Mouse (Mus musculus) cortical plate, adult 2 months (tissue): ENCODE measurements at regions not wholly inside any gene's neighbourhood (a gene's known extent, or its start where the extent isn't known, plus 50 kb on each side); places are given as distances from the start of the nearest gene placed in this dataset.

ENCODE experiments used
- CTCF ChIP-seq: fragments of 200-500 bp; IDR thresholded peaks from 2 replicates; pipeline ENCODE4 v1.5.1; 2011; ENCODE audit warnings: mild to moderate bottlenecking, control low read depth, low read length; ENCODE audit not compliant: insufficient read depth; ENCODE audit errors: extremely low read depth
- POLR2A ChIP-seq: fragments of 200-500 bp; IDR thresholded peaks from 2 replicates; pipeline ENCODE4 v1.6.1; 2011; ENCODE audit warnings: mild to moderate bottlenecking, low read length, control low read depth; ENCODE audit not compliant: insufficient read depth; ENCODE audit errors: extremely low read depth

DNA sequence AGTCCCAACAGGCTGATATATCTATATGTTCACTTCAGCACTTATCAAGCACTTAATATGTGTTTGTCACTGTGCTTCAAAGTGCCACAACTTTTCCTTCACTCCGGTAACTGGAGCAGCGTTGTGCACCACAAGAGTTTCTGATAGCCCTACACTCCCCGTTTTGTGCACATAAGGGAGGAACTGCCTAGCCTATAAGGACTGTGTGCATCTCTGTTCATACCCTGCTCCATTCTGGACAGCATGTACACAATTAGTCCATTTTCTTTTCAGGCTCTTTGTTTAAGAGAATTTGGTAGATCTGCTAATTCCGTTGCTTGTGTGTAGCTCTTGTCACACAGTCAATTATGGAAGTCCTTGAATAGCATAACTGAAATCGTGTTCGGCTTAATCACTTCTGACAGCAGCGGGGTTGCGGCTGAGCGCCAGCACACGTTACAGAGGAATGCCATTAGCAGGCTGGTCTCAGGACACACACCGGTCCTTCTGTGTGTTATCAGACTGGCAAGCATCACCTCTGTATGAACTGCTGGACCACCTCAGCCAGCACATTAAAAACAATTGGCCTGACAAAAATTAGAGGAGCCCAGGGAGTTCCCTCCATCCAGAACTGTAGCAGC, 144.2 kb downstream of the Cmpk2 start:
- TF ChIP-seq CTCF (no peak), POLR2A (no peak)
